Mouse (Mus musculus) hindbrain, embryonic 13.5 days (tissue): Measurements from ENCODE around the gene Ppm1d. TPM values are rescaled to one million over a fixed set of nuclear protein-coding genes. Genes with fewer than 3 reads are reported as not detected.
A peak's percentile ranks its signal among the peaks of the same experiment; 100 is the strongest.

Source experiments
- ATAC-seq: fragments of 200-750 bp; cut with Nextera tagmentation; 2 replicates; pipeline ENCODE4 v1.8.0; 2017; ENCODE audit warnings: moderate TSS enrichment; ENCODE audit not compliant: low FRiP score
- H3K27ac ChIP-seq: fragments of 300-500 bp; sonication (generic); 2 replicates; pipeline ENCODE4 v1.5.1; 2015; ENCODE audit warnings: inconsistent platforms, mild to moderate bottlenecking, moderate library complexity
- H3K27me3 ChIP-seq: fragments of 300-500 bp; sonication (generic); 2 replicates; pipeline ENCODE4 v1.6.1; 2015; ENCODE audit warnings: mild to moderate bottlenecking, inconsistent platforms
- H3K36me3 ChIP-seq: fragments of 300-500 bp; sonication (generic); 2 replicates; pipeline ENCODE4 v1.6.1; 2015; ENCODE audit warnings: mild to moderate bottlenecking, inconsistent platforms
- H3K4me1 ChIP-seq: fragments of 300-500 bp; sonication (generic); replicated peaks from 2 replicates; pipeline ENCODE4 v1.6.1; 2015; ENCODE audit warnings: inconsistent platforms
- H3K4me2 ChIP-seq: fragments of 300-500 bp; sonication (generic); 2 replicates; pipeline ENCODE4 v1.6.1; 2015; ENCODE audit warnings: inconsistent platforms, mild to moderate bottlenecking, moderate library complexity
- H3K4me3 ChIP-seq: fragments of 300-500 bp; sonication (generic); 2 replicates; pipeline ENCODE4 v1.5.1; 2015; ENCODE audit warnings: mild to moderate bottlenecking, inconsistent platforms
- H3K9ac ChIP-seq: fragments of 300-500 bp; sonication (generic); 2 replicates; pipeline ENCODE4 v1.6.1; 2015; ENCODE audit warnings: mild to moderate bottlenecking, inconsistent platforms
- H3K9me3 ChIP-seq: fragments of 300-500 bp; sonication (generic); 2 replicates; pipeline ENCODE4 v1.6.1; 2016; ENCODE audit warnings: inconsistent platforms
- WGBS: fragments of 180-500 bp; shearing (Covaris S2); methylation state at CpG from one replicate; pipeline ENCODE4 v1.1.7; 2015; 5-methylcytosine and 5-hydroxymethylcytosine counted together
- polyA plus RNA-seq: library from polyadenylated mRNA; unstranded; fragments of >200 nt; fragmentation: Nextera tagmentation; extraction: Ambion mirVana; gene quantifications from 2 replicates; pipeline ENCODE4 v1.2.1, GENCODE M21; 2015

Gene Ppm1d
- polyA plus RNA-seq: 18.3 and 19.5 TPM in 2 replicates

DNA sequence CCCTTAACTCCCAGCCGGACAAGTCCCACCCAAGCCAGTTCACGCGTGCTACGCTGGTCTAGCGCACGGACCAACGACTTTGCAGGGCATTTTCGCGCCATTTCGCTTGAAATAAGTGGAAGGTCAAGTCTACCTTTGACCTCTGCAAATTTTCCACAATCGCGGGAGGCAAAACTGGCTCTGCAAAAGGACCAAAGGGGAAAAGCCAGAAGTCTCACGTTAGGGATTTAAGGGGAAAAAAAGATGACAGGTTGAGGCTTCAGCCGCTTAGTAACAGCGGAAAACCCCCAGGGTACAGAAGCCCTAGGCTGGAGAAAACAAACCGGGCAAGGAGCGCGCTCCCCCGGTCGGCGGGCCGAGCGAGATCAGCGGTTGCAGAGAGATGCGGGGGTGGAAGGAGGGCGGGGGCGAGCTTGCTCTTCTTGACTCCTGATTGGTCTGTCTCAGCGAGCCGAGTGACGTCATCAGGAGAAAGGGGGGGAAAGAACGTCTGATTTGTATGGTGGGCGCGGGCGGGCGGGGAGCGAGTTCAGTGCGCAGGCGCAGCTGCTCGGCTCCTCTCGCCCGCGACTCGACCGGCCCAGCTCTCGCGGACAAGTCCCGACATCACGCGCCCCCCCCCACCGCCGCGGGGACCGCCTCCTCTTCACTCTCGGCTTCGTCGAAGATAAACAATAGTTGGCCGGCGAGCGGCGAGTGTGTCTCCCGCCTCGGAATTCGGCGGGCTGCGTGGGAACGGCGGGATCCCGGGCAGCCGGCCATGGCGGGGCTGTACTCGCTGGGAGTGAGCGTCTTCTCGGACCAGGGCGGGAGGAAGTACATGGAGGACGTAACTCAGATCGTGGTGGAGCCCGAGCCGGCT, at the start of gene Ppm1d:
TSS of gene Ppm1d (plus strand) at position 532 of the 862 bp plus-strand sequence.
- Histone ChIP-seq H3K9me3 (no peaks in the 10 kb centered on the region), H3K27ac (peak within 1 kb of the TSS; percentile 95), H3K9ac (peak within 1 kb of the TSS; percentile 94), H3K4me2 (peak within 1 kb of the TSS; percentile 84), H3K27me3 (0 out of 2 replicates have a peak, but pooled peaks cover 2% of the 10 kb centered on the region), H3K36me3 (peaks cover 9% of the 10 kb centered on the region), H3K4me1 (peaks cover 36% of the 10 kb centered on the region), H3K4me3 (peak within 1 kb of the TSS; percentile 86)
- WGBS: under 1% methylated on average over 70 of the region's 78 CpGs
- ATAC-seq: peak; percentile 93

DNA sequence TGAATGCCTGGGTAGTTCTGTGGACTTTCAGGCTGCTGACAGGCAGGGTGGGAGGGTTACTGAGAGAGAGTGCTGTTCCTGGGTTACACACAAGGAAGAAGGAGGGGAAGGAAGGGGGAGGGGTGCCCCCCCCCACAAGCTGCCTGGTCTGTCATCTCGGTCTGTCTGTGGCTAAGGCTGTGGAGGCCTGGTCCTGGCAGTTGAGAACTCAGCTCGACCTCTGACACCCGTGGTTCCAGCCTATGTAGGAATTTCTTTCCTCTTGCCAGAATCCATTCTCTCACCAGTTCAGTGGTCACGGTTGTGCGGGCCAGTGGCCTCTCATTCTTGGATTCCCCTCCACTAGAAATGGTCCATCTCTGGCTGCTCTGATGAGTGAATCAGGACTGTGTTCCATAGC, 46.4 kb upstream of the Ppm1d start:
- H3K4me1 ChIP-seq: no peaks in the 10 kb centered on the region
- 50% methylated on average over 5 of the region's 5 CpGs for WGBS
- no peak overlapping the region for H3K4me2 ChIP-seq
- H3K4me3 ChIP-seq: no peak overlapping the region
- no peak for ATAC-seq
- no peak overlapping the region for H3K9ac ChIP-seq
- no peaks in the 10 kb centered on the region for H3K9me3 ChIP-seq
- H3K36me3 ChIP-seq: no peaks in the 10 kb centered on the region
- no peak overlapping the region for H3K27ac ChIP-seq
- H3K27me3 ChIP-seq: no peaks in the 10 kb centered on the region

DNA sequence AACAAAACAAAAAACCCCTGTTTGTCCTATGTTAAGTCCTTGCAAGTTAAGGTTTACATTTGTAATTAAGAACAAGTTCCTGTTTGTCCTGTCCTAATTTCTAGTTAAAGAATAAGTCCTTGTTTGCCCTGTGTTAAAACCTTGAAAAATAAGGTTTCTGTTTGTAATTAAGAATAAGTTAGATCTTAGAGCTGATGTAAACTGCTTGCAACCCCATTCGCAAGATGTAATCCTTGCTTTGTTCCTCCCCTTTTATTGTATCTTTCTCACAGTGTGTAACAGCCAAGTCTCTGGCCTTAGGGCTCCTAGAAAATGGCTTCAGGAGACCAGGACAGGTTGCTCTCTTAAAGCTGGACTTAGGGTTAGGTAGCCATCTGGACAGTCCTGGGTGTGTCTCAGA, 43.7 kb upstream of the Ppm1d start:
- no peak overlapping the region for H3K4me2 ChIP-seq
- WGBS: 91% methylated on average over 1 of the region's 1 CpGs
- no peak overlapping the region for H3K4me3 ChIP-seq
- no peaks in the 10 kb centered on the region for H3K4me1 ChIP-seq
- H3K27me3 ChIP-seq: no peaks in the 10 kb centered on the region
- no peak overlapping the region for H3K27ac ChIP-seq
- H3K9ac ChIP-seq: no peak overlapping the region
- H3K9me3 ChIP-seq: no peaks in the 10 kb centered on the region
- no peak for ATAC-seq
- H3K36me3 ChIP-seq: no peaks in the 10 kb centered on the region

DNA sequence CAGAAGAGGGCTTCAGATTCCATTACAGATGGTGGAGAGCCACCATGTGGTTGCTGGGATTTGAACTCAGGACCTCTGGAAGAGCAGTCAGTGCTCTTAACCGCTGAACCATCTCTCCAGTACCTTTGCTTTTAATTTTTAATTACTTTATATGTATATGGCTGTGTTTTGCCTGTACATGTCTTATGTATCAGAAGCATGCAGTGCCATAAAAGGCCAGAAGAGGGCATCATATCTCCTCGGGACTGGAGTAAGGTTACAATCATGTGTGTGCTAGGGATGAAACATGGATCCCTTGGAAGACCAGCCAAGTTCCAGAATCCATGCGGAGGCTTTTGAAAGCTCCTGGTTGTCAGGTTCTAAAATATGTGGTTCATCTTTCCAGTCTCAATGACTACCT, 40.4 kb upstream of the Ppm1d start:
- Histone ChIP-seq H3K27ac (no peak overlapping the region), H3K36me3 (no peaks in the 10 kb centered on the region), H3K4me1 (no peaks in the 10 kb centered on the region), H3K4me3 (no peak overlapping the region), H3K9ac (no peak overlapping the region), H3K9me3 (no peaks in the 10 kb centered on the region), H3K27me3 (no peaks in the 10 kb centered on the region), H3K4me2 (no peak overlapping the region)
- 57% methylated on average over 3 of the region's 3 CpGs for WGBS
- ATAC-seq: no peak

DNA sequence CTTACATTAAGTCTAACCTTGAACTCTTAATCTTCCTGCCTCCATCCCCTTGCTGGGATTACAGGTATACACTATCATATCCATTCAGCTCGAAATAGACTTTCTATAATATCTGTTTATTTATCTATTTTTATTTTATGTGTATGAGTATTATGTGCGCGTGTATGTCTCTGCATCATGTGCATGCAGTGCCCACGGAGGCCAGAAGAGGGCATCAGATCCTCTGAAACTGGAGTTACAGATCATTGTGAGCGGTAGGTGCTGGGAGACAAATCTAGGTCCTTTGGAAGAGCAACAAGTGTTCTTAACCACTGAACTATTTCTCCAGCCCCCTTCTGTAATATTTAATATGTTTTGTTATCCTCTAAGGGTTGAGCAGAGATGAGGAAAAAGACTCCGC, 37.7 kb upstream of the Ppm1d start:
- Histone ChIP-seq H3K36me3 (no peaks in the 10 kb centered on the region), H3K27me3 (no peaks in the 10 kb centered on the region), H3K27ac (no peak overlapping the region), H3K9ac (no peak overlapping the region), H3K4me2 (no peak overlapping the region), H3K4me1 (no peaks in the 10 kb centered on the region), H3K9me3 (no peaks in the 10 kb centered on the region), H3K4me3 (no peak overlapping the region)
- ATAC-seq: no peak
- WGBS: 74% methylated on average over 6 of the region's 6 CpGs

DNA sequence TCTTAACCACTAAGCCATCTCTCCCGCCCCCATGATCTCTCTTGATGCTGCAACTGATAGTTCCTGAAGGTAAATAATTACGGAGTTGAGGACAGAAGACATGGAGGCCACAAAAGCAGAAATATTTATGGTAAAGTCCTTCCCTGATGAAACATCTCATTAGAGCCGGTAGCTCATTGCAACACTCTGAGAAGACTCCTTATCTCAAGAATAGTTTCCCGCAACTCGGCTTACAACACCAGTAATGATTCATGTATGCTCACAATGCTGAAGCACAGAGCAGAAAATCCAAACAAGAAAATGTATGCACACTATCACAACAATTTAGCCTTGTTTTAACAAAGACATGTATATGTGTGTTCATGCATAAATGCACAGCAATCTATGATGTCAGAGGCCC, 35.9 kb upstream of the Ppm1d start:
- Histone ChIP-seq H3K27ac (no peak overlapping the region), H3K27me3 (no peaks in the 10 kb centered on the region), H3K4me2 (no peak overlapping the region), H3K9me3 (no peaks in the 10 kb centered on the region), H3K4me3 (no peak overlapping the region), H3K9ac (no peak overlapping the region), H3K4me1 (no peaks in the 10 kb centered on the region), H3K36me3 (no peaks in the 10 kb centered on the region)
- ATAC-seq: no peak
- 93% methylated on average over 5 of the region's 5 CpGs for WGBS

DNA sequence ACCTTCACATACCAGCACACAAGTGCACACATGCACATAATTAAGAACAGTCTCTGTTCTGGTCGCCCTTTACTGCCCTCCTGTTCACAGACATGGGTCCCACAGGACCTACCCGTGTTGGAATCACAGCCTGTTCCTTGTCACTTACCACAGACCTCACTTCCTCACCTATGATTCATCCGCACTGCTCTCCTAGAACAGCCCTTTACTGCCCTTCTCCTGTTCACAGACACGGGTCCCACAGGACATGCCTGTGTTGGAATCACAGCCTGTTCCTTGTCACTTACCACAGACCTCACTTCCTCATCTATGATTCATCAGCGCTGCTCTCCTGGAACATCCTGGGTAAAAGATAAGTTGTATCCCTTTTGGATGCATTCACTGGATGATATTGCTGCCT, 33.4 kb upstream of the Ppm1d start:
- ATAC-seq: no peak
- Histone ChIP-seq H3K9ac (no peak overlapping the region), H3K27ac (no peak overlapping the region), H3K4me2 (no peak overlapping the region), H3K27me3 (no peaks in the 10 kb centered on the region), H3K36me3 (no peaks in the 10 kb centered on the region), H3K4me3 (no peak overlapping the region), H3K4me1 (no peaks in the 10 kb centered on the region), H3K9me3 (no peaks in the 10 kb centered on the region)
- WGBS: 80% methylated on average over 5 of the region's 5 CpGs

DNA sequence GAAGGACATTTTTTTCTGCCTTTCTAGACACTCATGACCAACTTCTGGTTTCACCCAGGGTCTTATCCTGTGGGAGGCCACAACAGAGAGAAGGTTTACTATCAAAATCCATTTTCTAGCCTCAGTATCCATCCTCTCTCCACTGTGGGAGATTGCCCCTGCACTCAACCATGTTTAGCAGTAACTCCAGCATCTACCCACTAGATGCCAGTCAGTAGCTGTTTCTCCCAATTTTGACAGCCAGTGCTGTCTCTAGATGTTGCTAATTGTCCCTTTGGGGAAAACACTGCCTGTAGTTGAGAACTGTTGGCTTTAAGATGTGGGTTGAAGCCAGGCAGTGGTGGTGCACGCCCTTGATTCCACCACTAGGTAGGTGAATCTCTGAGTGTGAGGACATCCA, 32.9 kb upstream of the Ppm1d start:
- no peaks in the 10 kb centered on the region for H3K9me3 ChIP-seq
- H3K4me3 ChIP-seq: no peak overlapping the region
- H3K9ac ChIP-seq: no peak overlapping the region
- H3K4me2 ChIP-seq: no peak overlapping the region
- 84% methylated on average over 1 of the region's 1 CpGs for WGBS
- H3K36me3 ChIP-seq: no peaks in the 10 kb centered on the region
- no peak for ATAC-seq
- H3K27me3 ChIP-seq: no peaks in the 10 kb centered on the region
- H3K27ac ChIP-seq: no peak overlapping the region
- H3K4me1 ChIP-seq: no peaks in the 10 kb centered on the region

DNA sequence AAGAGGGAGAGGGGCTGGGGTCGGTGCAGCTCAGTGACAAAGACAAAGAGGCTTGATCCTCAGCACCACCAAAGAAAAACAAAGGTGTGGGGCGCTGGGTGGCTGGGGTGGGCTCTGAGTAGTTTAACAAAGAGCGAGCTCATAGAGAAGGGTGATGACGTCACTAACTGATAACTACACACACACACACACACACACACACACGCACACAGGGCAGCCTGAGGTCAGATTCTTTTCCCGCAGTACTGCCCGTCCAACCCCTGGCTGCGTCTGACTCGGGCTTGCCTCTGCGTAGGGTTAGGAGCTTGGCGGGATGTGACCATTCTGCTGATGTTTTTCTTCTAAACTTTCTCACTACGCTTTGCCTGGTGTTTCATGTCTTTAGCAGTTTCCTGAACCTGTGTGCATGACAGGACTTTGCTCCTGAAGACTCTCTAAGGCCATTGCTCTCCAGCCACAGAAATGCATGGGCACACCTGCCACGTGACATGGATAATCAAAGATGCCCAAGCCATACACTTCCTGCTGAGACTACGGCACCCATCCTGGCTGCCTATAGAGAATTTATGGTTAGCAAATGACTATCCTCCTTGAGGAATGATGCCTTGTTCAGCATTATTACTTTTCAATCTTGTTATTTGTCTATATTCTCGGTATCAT, 29.7 kb upstream of the Ppm1d start:
- no peaks in the 10 kb centered on the region for H3K4me1 ChIP-seq
- H3K9ac ChIP-seq: no peak overlapping the region
- H3K4me2 ChIP-seq: no peak overlapping the region
- 80% methylated on average over 15 of the region's 15 CpGs for WGBS
- H3K27me3 ChIP-seq: no peaks in the 10 kb centered on the region
- ATAC-seq: no peak
- no peak overlapping the region for H3K4me3 ChIP-seq
- H3K9me3 ChIP-seq: no peaks in the 10 kb centered on the region
- H3K36me3 ChIP-seq: no peaks in the 10 kb centered on the region
- H3K27ac ChIP-seq: no peak overlapping the region

DNA sequence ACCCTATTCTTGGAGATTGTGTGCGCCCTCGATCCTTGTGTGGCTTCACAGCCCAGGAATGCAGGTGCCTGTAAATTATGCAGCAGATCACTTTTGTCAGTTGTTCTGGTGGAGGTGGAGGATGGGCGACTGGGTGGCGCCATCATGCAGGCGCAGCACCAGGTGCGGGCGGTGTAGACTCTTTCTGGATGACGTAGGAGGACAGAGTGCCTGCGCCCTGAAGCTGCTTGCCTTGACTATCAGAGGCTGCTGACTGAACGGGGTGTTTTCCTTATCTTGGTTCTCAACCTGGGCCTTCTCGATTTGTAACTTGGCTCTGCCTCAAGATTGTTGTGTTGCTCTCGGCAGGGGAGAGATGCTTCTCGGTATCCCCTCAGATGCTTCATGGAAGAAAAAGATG, 13.1 kb upstream of the Ppm1d start:
- no peaks in the 10 kb centered on the region for H3K4me1 ChIP-seq
- 85% methylated on average over 13 of the region's 13 CpGs for WGBS
- no peaks in the 10 kb centered on the region for H3K27me3 ChIP-seq
- H3K4me3 ChIP-seq: no peak overlapping the region
- no peak overlapping the region for H3K4me2 ChIP-seq
- no peaks in the 10 kb centered on the region for H3K9me3 ChIP-seq
- no peak for ATAC-seq
- no peak overlapping the region for H3K9ac ChIP-seq
- no peak overlapping the region for H3K27ac ChIP-seq
- no peaks in the 10 kb centered on the region for H3K36me3 ChIP-seq

DNA sequence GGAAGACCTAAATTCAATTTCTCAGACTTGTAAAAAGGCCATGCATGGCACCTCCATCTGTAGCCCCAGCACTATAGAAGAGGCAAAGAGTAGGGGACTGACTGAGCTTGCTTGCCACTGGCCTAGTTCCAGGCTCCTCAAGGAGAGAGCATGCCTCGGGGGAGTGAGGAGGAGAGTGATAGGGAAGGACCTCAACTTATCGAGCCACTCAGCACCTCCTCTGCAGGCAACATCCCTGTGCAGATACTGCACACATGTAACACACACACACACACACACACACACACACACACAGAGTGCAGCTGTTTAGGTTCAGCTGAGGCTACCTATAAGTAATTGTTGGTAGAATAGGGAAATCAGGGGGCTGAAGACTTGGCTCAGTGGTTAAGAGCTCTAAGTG, 11.2 kb upstream of the Ppm1d start:
- no peaks in the 10 kb centered on the region for H3K27me3 ChIP-seq
- H3K4me1 ChIP-seq: no peaks in the 10 kb centered on the region
- no peak for ATAC-seq
- 88% methylated on average over 2 of the region's 2 CpGs for WGBS
- no peaks in the 10 kb centered on the region for H3K9me3 ChIP-seq
- H3K36me3 ChIP-seq: no peaks in the 10 kb centered on the region
- no peak overlapping the region for H3K9ac ChIP-seq
- H3K27ac ChIP-seq: no peak overlapping the region
- no peak overlapping the region for H3K4me2 ChIP-seq
- no peak overlapping the region for H3K4me3 ChIP-seq

DNA sequence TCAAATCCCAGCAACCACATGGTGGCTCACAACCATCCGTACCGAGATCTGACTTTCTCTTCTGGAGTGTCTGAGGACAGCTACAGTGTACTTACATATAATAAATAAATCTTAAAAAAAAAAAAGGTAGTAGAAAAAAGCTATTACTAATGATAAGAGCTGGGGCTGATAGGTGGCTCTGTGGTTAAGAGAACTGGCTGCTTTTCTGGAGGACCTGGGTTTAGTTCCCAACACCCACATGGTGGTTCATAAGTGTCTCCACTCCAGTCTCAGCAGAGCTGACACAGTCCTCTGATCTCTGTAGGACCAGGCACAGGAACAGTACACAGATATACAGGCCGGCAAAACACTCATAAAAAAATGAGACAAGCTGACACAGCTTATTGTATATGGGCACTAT, 9.9 kb upstream of the Ppm1d start:
- ATAC-seq: no peak
- WGBS: 90% methylated on average over 3 of the region's 3 CpGs

DNA sequence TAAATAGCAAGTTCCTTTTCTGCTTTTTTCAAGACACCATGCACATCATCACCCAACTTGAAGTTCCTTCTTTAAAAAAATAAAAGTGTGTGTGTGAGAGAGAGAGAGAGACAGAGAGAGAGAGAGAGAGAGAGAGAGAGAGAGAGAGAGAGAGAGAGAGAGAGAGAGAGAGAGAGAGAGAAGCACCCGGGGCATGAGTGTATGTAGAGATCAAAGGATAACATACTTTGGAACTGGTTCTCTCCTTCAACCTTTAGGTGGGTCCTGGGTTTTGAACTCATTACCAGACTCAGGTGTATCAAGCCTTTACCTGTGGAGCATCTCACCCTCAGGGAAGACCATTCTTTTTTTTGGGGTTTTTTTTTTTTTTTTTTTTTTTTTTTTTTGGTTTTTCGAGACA, 9.2 kb upstream of the Ppm1d start:
- Histone ChIP-seq H3K4me2 (no peak overlapping the region), H3K27me3 (no peaks in the 10 kb centered on the region), H3K27ac (no peak overlapping the region), H3K4me3 (no peak overlapping the region), H3K4me1 (no peaks in the 10 kb centered on the region), H3K36me3 (no peaks in the 10 kb centered on the region), H3K9ac (no peak overlapping the region), H3K9me3 (no peaks in the 10 kb centered on the region)
- 100% methylated on average over 1 of the region's 2 CpGs for WGBS
- no peak for ATAC-seq

More for the DNA sequence above, 9.9 kb upstream of the Ppm1d start:
- H3K36me3 ChIP-seq: no peaks in the 10 kb centered on the region
- H3K4me3 ChIP-seq: no peak overlapping the region
- H3K9ac ChIP-seq: no peak overlapping the region
- H3K27me3 ChIP-seq: no peaks in the 10 kb centered on the region
- no peaks in the 10 kb centered on the region for H3K4me1 ChIP-seq
- H3K27ac ChIP-seq: no peak overlapping the region
- no peaks in the 10 kb centered on the region for H3K9me3 ChIP-seq
- H3K4me2 ChIP-seq: no peak overlapping the region
